Comparison of ENCODE assay signal across 30 mouse cellular contexts in the genomic region with DNA sequence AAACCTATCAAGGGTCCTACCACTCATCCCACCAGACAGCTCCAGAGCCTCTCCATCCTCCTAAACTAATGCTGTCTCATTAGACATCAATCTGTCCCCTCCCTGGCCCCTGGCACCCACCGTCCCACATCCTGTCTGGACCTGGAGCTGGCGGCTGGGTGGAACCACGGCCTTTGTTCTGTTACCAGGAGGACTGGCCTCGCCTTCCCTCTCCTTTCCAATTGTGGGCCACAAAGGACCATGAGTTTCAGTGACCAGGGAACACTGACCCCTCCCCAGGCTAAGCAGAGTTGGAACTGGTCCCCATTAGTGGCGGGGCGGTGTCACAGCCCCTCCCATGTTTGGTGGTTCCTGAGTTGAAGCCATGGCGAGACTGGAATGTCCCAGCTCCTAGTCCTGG. TPM values are rescaled to one million over a fixed set of nuclear protein-coding genes. Genes with fewer than 3 reads are reported as not detected.
DNase-seq lines count a peak whose midpoint lies in the region; ATAC-seq lines count a peak whose summit lies in the region.
"Had no signal": no experiment of that assay in that cellular context is flagged by ENCODE, and none has a peak within 500 bp of the region (broad histone marks: within the 10 kb centered on the region; RNA-seq: fewer than 3 reads in every experiment).

No protein-coding gene starts in this region.

- H3K4me1 ChIP-seq in forebrain, embryonic 10.5 days = peaks cover 27% of the 10 kb centered on the region
- peaks cover 7% of the 10 kb centered on the region; the same call in 1 of the 2 replicates for H3K4me1 ChIP-seq in forebrain, embryonic 13.5 days
- H3K4me1 ChIP-seq in hindbrain, embryonic 10.5 days (replicated peaks) = peaks cover 43% of the 10 kb centered on the region
- H3K4me1 ChIP-seq in hindbrain, embryonic 13.5 days (replicated peaks) = peaks cover 12% of the 10 kb centered on the region

- H3K9ac ChIP-seq in forebrain, embryonic 13.5 days = no peak overlapping the region
- no peak overlapping the region for H3K9ac ChIP-seq in hindbrain, embryonic 13.5 days
- H3K9ac ChIP-seq: embryonic facial prominence, embryonic 13.5 days; forebrain, postnatal 0 days; hindbrain, embryonic 15.5 days had no signal

- no peak for DNase-seq in forebrain, embryonic 10.5 days (ENCODE audit: extremely low spot score, low spot score)
- no peak for DNase-seq in hindbrain, embryonic 10.5 days (ENCODE audit: low spot score)
- peak; percentile 35 for DNase-seq in lung, postnatal 36 days
- DNase-seq in lung, postnatal 14 days = no peak
- DNase-seq: adrenal gland, adult 8-10 months; adrenal gland, postnatal 25 days; cerebellum, adult 11-12 months; cerebellum, adult 8-10 months; cerebellum, postnatal 10 days; cerebellum, postnatal 36 days; embryo, embryonic 11 days; forebrain, postnatal 0 days; gastrocnemius, adult 2 months; gastrocnemius, postnatal 14 days had no signal

- no peak overlapping the region for H3K4me3 ChIP-seq in forebrain, embryonic 10.5 days
- no peak overlapping the region for H3K4me3 ChIP-seq in forebrain, embryonic 13.5 days
- no peak overlapping the region for H3K4me3 ChIP-seq in hindbrain, embryonic 10.5 days
- no peak overlapping the region for H3K4me3 ChIP-seq in hindbrain, embryonic 13.5 days
- H3K4me3 ChIP-seq: embryonic facial prominence, embryonic 10.5 days; embryonic facial prominence, embryonic 13.5 days; erythroblast, embryonic 14.5 days; gastrocnemius, adult 2 months; hindbrain, embryonic 15.5 days had no signal

- H3K9me3 ChIP-seq in forebrain, embryonic 10.5 days = no peaks in the 10 kb centered on the region; the same call in 1 of the 2 replicates
- no peaks in the 10 kb centered on the region for H3K9me3 ChIP-seq in forebrain, embryonic 13.5 days (replicated peaks)
- no peaks in the 10 kb centered on the region for H3K9me3 ChIP-seq in hindbrain, embryonic 10.5 days
- H3K9me3 ChIP-seq in hindbrain, embryonic 13.5 days = no peaks in the 10 kb centered on the region
- H3K9me3 ChIP-seq: embryonic facial prominence, embryonic 10.5 days; embryonic facial prominence, embryonic 13.5 days; hindbrain, embryonic 15.5 days had no signal

- WGBS in forebrain, embryonic 10.5 days = 63% methylated on average over 7 of the region's 7 CpGs
- 71% methylated on average over 7 of the region's 7 CpGs for WGBS in forebrain, embryonic 13.5 days
- WGBS in hindbrain, embryonic 10.5 days = 58% methylated on average over 7 of the region's 7 CpGs
- WGBS in hindbrain, embryonic 13.5 days = 65% methylated on average over 7 of the region's 7 CpGs

- no peak for ATAC-seq in forebrain, embryonic 13.5 days
- no peak for ATAC-seq in hindbrain, embryonic 13.5 days (ENCODE audit: low FRiP score)
- ATAC-seq: activated CD4-positive, CD25-positive, alpha-beta regulatory T cell, adult 4 months; forebrain, embryonic 14.5 days; forebrain, postnatal 0 days had no signal

- H3K4me2 ChIP-seq in forebrain, embryonic 13.5 days = no peak overlapping the region
- H3K4me2 ChIP-seq in hindbrain, embryonic 13.5 days = no peak overlapping the region
- H3K4me2 ChIP-seq: embryonic facial prominence, embryonic 13.5 days; heart, embryonic 11.5 days; hindbrain, embryonic 15.5 days had no signal

- H3K27ac ChIP-seq in forebrain, embryonic 10.5 days = peak overlapping the region; percentile 36; the same call in 1 of the 2 replicates
- H3K27ac ChIP-seq in forebrain, embryonic 13.5 days = no peak overlapping the region
- H3K27ac ChIP-seq in hindbrain, embryonic 10.5 days = peak overlapping the region; percentile 72; the same call in 1 of the 2 replicates
- no peak overlapping the region for H3K27ac ChIP-seq in hindbrain, embryonic 13.5 days
- H3K27ac ChIP-seq: embryonic facial prominence, embryonic 10.5 days; embryonic facial prominence, embryonic 13.5 days; gastrocnemius, adult 2 months; hindbrain, embryonic 15.5 days had no signal

- peaks cover 90% of the 10 kb centered on the region for H3K27me3 ChIP-seq in forebrain, embryonic 10.5 days (ENCODE audit: poor library complexity, severe bottlenecking)
- H3K27me3 ChIP-seq in forebrain, embryonic 13.5 days = peaks cover 15% of the 10 kb centered on the region
- H3K27me3 ChIP-seq in hindbrain, embryonic 10.5 days (ENCODE audit: insufficient read depth, poor library complexity, severe bottlenecking) = peaks cover 68% of the 10 kb centered on the region
- H3K27me3 ChIP-seq in hindbrain, embryonic 13.5 days = peaks cover 23% of the 10 kb centered on the region
- H3K27me3 ChIP-seq: embryonic facial prominence, embryonic 13.5 days; hindbrain, embryonic 15.5 days had no signal

- H3K36me3 ChIP-seq in forebrain, embryonic 10.5 days (replicated peaks) = no peaks in the 10 kb centered on the region
- H3K36me3 ChIP-seq in forebrain, embryonic 13.5 days (ENCODE audit: poor library complexity, severe bottlenecking) = no peaks in the 10 kb centered on the region
- no peaks in the 10 kb centered on the region for H3K36me3 ChIP-seq in hindbrain, embryonic 10.5 days
- H3K36me3 ChIP-seq in hindbrain, embryonic 13.5 days = no peaks in the 10 kb centered on the region
- H3K36me3 ChIP-seq: embryonic facial prominence, embryonic 10.5 days; embryonic facial prominence, embryonic 13.5 days; hindbrain, embryonic 15.5 days had no signal

RNA-seq across cellular contexts. Expression of gene Dnajb8, which starts 5.5 kb away (rescaled TPM):
- polyA plus RNA-seq in forebrain, embryonic 10.5 days (2016; fragmentation: Nextera tagmentation; extraction: Ambion mirVana) = not detected in 2 replicates
- not detected in 2 replicates for polyA plus RNA-seq in forebrain, embryonic 13.5 days (2015; fragmentation: Nextera tagmentation; extraction: Ambion mirVana)
- not detected in 2 replicates for polyA plus RNA-seq in hindbrain, embryonic 10.5 days (2016; fragmentation: Nextera tagmentation; extraction: Ambion mirVana)
- not detected in 2 replicates for polyA plus RNA-seq in hindbrain, embryonic 13.5 days (2015; fragmentation: Nextera tagmentation; extraction: Ambion mirVana)
- polyA plus RNA-seq: activated CD4-positive, CD25-positive, alpha-beta regulatory T cell, adult 4 months; brain, embryonic 14.5 days; cortical plate, adult 2 months; embryonic facial prominence, embryonic 10.5 days; embryonic facial prominence, embryonic 13.5 days; erythroblast, embryonic 14.5 days; forebrain, embryonic 14.5 days; forebrain, postnatal 0 days; frontal cortex, adult 2 months; heart, embryonic 11.5 days; heart, embryonic 14.5 days; heart, postnatal 0 days; hindbrain, embryonic 11.5 days; hindbrain, embryonic 15.5 days; intestine, embryonic 14.5 days had no signal

RNA-seq across cellular contexts. Expression of gene Gata2, which starts 33.8 kb away (rescaled TPM):
- polyA plus RNA-seq in forebrain, embryonic 10.5 days (2016; fragmentation: Nextera tagmentation; extraction: Ambion mirVana) = 18.2 and 19.6 TPM in 2 replicates
- polyA plus RNA-seq in forebrain, embryonic 13.5 days (2015; fragmentation: Nextera tagmentation; extraction: Ambion mirVana) = 2.3 and 3.2 TPM in 2 replicates
- polyA plus RNA-seq in hindbrain, embryonic 10.5 days (2016; fragmentation: Nextera tagmentation; extraction: Ambion mirVana) = 20.0 and 20.8 TPM in 2 replicates
- 20.6 and 27.0 TPM in 2 replicates for polyA plus RNA-seq in hindbrain, embryonic 13.5 days (2015; fragmentation: Nextera tagmentation; extraction: Ambion mirVana)
- polyA plus RNA-seq: activated CD4-positive, CD25-positive, alpha-beta regulatory T cell, adult 4 months had no signal

Comparison
In these comparisons a context has a peak if more than half of its experiments do, and no peak if none do; other contexts are left out.
1. H3K27ac ChIP-seq: peak in forebrain, embryonic 10.5 days (single experiment) and hindbrain, embryonic 10.5 days (single experiment); none in forebrain, embryonic 13.5 days (single experiment) and hindbrain, embryonic 13.5 days (single experiment).